Mouse (Mus musculus) stomach, embryonic 16.5 days (tissue): Measurements from ENCODE around the gene Ngfr. TPM values are rescaled to one million over a fixed set of nuclear protein-coding genes. Genes with fewer than 3 reads are reported as not detected.

ENCODE experiments used
- ATAC-seq: fragments of 200-750 bp; cut with Nextera tagmentation; 2 replicates; pipeline ENCODE4 v1.8.0; 2017; ENCODE audit warnings: moderate number of reproducible peaks, moderate TSS enrichment; ENCODE audit not compliant: insufficient read depth, low FRiP score
- H3K27ac ChIP-seq: fragments of 300-500 bp; sonication (generic); 2 replicates; pipeline ENCODE4 v1.5.1; 2014; ENCODE audit warnings: low read length
- H3K27me3 ChIP-seq: fragments of 300-500 bp; sonication (generic); 2 replicates; pipeline ENCODE4 v1.6.1; 2014; ENCODE audit warnings: low read length, control low read depth, mixed read lengths; ENCODE audit not compliant: control insufficient read depth, insufficient read depth
- H3K36me3 ChIP-seq: fragments of 300-500 bp; sonication (generic); 2 replicates; pipeline ENCODE4 v1.6.1; 2014; ENCODE audit warnings: low read length; ENCODE audit not compliant: control insufficient read depth, insufficient read depth
- H3K4me1 ChIP-seq: fragments of 300-500 bp; sonication (generic); 2 replicates; pipeline ENCODE4 v1.6.1; 2014; ENCODE audit warnings: low read length, control low read depth, mixed read lengths; ENCODE audit not compliant: control insufficient read depth, insufficient read depth
- H3K4me2 ChIP-seq: fragments of 300-500 bp; sonication (generic); 2 replicates; pipeline ENCODE4 v1.6.1; 2014; ENCODE audit warnings: low read depth, low read length, mixed read lengths
- H3K4me3 ChIP-seq: fragments of 300-500 bp; sonication (generic); replicated peaks from 2 replicates; pipeline ENCODE4 v1.5.1; 2014; ENCODE audit warnings: mild to moderate bottlenecking, low read length
- H3K9ac ChIP-seq: fragments of 300-500 bp; sonication (generic); 2 replicates; pipeline ENCODE4 v1.6.1; 2014; ENCODE audit warnings: low read length
- H3K9me3 ChIP-seq: fragments of 300-500 bp; sonication (generic); replicated peaks from 2 replicates; pipeline ENCODE4 v1.6.1; 2016; ENCODE audit warnings: low read length, control low read depth; ENCODE audit not compliant: control insufficient read depth
- WGBS: fragments of 180-500 bp; shearing (Covaris S2); extraction: QIAGEN DNeasy Blood & Tissue Kit; methylation state at CpG from one replicate; pipeline ENCODE4 v1.1.7; 2014; 5-methylcytosine and 5-hydroxymethylcytosine counted together
- polyA plus RNA-seq: library from polyadenylated mRNA; unstranded; fragments of >200 nt; fragmentation: Nextera tagmentation; extraction: Ambion mirVana; gene quantifications from 2 replicates; pipeline ENCODE4 v1.2.1, GENCODE M21; 2015

The Ngfr gene
- polyA plus RNA-seq, 1 experiment from 2014 or later, result 13.2 TPM

DNA sequence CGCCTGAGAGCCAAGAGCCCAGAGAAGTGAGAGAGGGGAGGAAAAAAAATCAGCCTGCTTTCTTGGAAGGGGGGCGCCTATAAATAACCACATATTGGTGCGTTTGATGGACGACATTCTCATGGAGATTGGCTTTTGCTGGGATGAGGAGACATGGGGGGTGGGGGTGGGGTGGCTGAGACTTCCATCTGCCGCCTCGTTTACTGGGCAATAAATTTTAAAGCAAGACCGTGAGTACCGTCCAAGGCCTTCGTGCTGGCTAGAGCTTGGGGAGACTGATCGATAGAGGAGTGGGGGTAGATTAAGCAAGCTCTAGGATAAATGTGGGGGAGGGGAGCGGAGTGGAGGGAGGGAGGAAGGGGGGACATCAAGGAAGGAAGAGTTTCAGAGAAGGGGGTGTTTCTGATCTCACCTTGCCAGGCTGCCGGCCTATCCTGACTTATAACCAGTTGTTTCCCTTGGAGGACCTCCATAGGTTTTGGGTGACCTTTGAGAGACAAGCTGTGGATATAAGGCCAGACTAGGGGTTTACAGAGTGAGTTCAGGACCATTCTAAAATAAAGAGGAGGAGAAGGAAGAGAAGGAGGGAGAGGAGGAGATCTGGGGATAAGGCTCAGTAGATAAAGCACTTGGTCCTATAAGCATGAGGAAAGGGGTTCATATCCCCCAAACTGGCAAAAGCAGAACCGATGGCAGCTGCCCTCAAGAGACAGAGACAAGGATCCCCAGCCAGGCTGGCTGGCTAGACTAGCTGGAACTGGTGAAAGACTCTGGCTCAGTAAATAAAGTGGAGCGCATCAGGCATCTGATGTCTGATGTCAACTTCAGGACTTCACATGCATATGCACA, 10.9 kb upstream of the Ngfr start:
- H3K4me1 ChIP-seq, result peaks cover 10% of the 10 kb centered on the region

DNA sequence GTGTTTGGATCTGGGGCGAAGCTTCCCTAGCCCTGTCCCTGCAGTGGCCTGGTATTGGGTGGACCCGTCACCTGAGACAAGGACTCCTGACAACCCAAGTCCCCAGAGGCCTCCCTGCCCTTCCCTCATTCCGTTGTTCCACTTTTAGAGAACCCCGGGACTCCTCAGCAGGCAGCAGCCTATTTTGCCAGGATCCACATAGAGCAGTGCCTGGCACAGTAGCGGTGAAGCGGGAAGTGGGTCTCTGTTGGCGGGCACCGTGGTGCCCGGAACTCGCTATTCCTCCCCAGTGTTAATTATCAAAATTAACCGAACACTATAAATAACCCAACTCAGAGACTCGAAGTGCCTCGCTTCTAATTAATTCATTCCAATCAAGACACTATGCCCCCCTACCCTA, 10.2 kb upstream of the Ngfr start:
- 51% methylated on average over 13 of the region's 13 CpGs for WGBS
- Histone ChIP-seq H3K36me3 (no peaks in the 10 kb centered on the region), H3K27me3 (peaks cover 10% of the 10 kb centered on the region), H3K4me3 (no peak overlapping the region), H3K27ac (no peak overlapping the region), H3K9ac (no peak overlapping the region), H3K4me1 (peaks cover 10% of the 10 kb centered on the region), H3K9me3 (no peaks in the 10 kb centered on the region), H3K4me2 (no peak overlapping the region)
- no peak for ATAC-seq

More for the DNA sequence above, 10.9 kb upstream of the Ngfr start:
- no peak overlapping the region for H3K4me3 ChIP-seq
- peaks cover 8% of the 10 kb centered on the region for H3K27me3 ChIP-seq
- no peak overlapping the region for H3K4me2 ChIP-seq
- 37% methylated on average over 14 of the region's 14 CpGs for WGBS
- H3K27ac ChIP-seq, result no peak overlapping the region
- no peak overlapping the region for H3K9ac ChIP-seq
- ATAC-seq, result no peak
- no peaks in the 10 kb centered on the region for H3K36me3 ChIP-seq
- H3K9me3 ChIP-seq, result no peaks in the 10 kb centered on the region

DNA sequence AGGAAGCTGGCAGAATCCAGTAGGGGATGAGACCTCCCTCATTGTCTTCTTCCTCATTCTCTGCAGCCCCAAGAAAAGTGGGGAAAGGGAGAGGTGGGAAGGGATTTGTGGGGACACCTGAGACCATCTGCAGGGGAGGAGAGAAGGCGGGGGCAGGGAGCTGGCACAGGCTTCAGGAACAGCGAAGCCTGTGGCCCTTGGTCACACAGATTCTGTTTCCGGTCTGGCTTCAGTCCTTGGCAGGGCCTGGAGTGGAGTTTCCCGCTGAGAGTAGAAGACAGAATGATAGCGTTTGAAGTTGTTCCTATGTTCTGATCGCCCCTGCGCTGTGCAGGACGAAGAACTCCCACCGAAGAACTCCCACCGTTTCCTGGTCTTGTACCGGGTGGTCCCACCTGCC, 9.2 kb upstream of the Ngfr start:
- ATAC-seq, result no peak

DNA sequence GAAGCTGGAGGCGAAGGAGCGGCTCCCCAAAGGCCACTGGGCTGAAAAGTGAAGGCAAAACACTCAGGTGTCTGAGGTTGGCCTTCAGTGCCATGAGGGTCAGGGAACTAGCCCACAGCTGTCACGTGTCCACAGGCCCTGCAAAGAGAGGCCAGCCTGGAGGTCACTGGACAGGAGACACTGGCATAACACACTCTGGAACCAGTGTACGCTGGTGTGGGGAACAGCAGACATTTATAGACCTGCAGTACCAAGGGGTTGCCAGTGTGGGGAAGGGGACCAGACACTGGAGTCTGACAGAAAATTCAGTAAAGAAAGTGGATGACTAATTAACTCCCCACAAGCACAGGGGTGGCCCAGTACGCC, 8.6 kb upstream of the Ngfr start:
- Histone ChIP-seq H3K27ac (no peak overlapping the region), H3K36me3 (no peaks in the 10 kb centered on the region), H3K4me3 (no peak overlapping the region), H3K4me1 (peaks cover 10% of the 10 kb centered on the region), H3K27me3 (peaks cover 13% of the 10 kb centered on the region), H3K9me3 (no peaks in the 10 kb centered on the region), H3K9ac (peak overlapping the region; percentile 20; the same call in 1 of the 2 replicates), H3K4me2 (no peak overlapping the region)
- 57% methylated on average over 5 of the region's 5 CpGs for WGBS
- no peak for ATAC-seq

More for the DNA sequence above, 9.2 kb upstream of the Ngfr start:
- Histone ChIP-seq H3K4me3 (no peak overlapping the region), H3K9me3 (no peaks in the 10 kb centered on the region), H3K36me3 (no peaks in the 10 kb centered on the region), H3K4me2 (no peak overlapping the region), H3K27me3 (peaks cover 13% of the 10 kb centered on the region), H3K4me1 (peaks cover 10% of the 10 kb centered on the region), H3K9ac (peak overlapping the region; percentile 20; the same call in 1 of the 2 replicates), H3K27ac (no peak overlapping the region)
- WGBS, result 45% methylated on average over 11 of the region's 11 CpGs

DNA sequence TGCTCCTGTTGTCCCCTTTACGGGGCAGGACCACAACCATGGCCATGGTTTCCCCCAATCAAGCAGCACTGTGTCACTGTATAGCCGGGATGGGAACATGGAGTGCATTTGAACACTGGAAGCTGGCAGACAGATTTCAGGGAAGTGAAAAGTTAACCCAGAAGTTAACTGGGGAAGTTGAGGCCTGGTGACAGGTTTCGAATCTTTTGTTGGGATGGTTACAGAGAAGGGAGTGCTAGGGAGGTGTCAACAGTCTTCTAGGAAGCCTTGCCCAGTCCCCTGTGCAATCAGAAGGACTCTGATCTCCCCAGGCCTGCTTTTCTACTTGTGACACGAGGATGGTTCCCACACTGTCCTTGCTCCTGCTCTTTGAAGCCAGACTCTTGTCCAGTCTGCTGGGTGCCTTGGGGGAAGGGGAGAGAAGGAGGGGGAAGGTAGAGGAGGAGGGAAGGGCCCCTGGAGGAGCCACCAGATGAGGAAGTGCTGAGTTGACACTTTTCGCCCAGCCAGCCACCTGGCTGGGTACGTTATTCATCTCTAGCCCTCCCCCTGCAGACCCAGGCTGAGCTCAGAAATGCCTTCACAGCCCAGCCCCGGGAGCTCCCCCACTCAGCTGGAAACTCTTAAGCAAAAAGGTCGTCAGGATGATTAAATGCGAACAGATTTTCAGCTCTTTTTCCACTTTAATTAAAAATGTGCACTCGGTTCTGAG, 8.1 kb upstream of the Ngfr start:
- H3K9ac ChIP-seq, result no peak overlapping the region
- H3K36me3 ChIP-seq, result no peaks in the 10 kb centered on the region
- H3K27me3 ChIP-seq, result peaks cover 13% of the 10 kb centered on the region
- no peak overlapping the region for H3K4me2 ChIP-seq
- H3K4me1 ChIP-seq, result peaks cover 10% of the 10 kb centered on the region
- H3K4me3 ChIP-seq, result no peak overlapping the region
- H3K27ac ChIP-seq, result no peak overlapping the region
- no peaks in the 10 kb centered on the region for H3K9me3 ChIP-seq
- no peak for ATAC-seq
- 28% methylated on average over 10 of the region's 10 CpGs for WGBS

DNA sequence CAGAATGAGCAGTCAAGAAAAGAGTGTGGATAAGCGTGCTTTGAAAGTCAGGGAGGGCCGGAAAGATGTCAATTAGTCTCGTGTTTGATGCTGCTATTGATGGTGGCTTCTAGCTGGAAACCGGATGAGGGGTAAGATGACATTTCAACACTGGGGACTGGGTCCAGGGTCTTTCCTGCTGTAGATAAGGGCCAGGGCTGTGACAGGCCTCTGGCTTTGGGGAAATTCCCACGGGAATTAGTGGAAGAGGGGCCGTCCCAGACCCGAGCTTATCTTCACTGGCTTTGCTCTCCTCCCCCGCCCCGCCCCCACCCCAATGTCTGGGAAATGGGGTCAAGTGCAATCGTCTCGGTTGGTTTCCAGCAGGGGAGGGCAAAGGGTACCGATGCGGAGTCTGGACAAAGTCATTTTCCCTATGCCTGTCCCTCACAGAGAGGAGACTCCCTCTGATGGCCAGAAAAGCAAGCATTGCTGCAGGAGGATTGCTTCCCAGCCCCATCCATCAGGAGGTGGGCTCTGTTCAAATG, 7.2 kb upstream of the Ngfr start:
- H3K36me3 ChIP-seq, result no peaks in the 10 kb centered on the region
- peaks cover 10% of the 10 kb centered on the region for H3K4me1 ChIP-seq
- 30% methylated on average over 13 of the region's 13 CpGs for WGBS

DNA sequence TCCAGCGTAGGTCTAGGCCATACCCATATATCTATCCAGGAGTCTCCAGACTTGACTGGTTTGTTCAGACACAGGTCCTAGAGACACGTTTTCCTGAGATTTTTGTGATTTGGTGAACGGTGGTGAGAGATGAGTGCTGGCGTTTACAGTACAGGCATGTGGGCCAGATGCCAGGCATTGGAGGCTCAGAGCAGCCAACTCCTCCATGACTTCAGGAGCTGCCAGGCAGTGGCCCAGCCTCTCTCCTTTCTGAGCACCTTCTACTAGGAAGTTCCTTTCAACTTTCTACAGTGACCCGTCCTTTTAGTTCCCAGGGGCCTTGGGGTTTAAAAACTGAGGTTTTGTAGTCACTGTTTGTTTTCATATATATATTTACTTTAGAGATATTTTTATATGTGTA, 6.0 kb upstream of the Ngfr start:
- WGBS, result 69% methylated on average over 5 of the region's 5 CpGs
- Histone ChIP-seq H3K4me3 (no peak overlapping the region), H3K27me3 (peaks cover 20% of the 10 kb centered on the region), H3K4me1 (peaks cover 10% of the 10 kb centered on the region), H3K27ac (no peak overlapping the region), H3K4me2 (no peak overlapping the region), H3K9ac (no peak overlapping the region), H3K36me3 (no peaks in the 10 kb centered on the region), H3K9me3 (no peaks in the 10 kb centered on the region)
- ATAC-seq, result no peak

More for the DNA sequence above, 7.2 kb upstream of the Ngfr start:
- no peaks in the 10 kb centered on the region for H3K9me3 ChIP-seq
- no peak overlapping the region for H3K27ac ChIP-seq
- H3K9ac ChIP-seq, result no peak overlapping the region
- H3K27me3 ChIP-seq, result peaks cover 14% of the 10 kb centered on the region
- H3K4me2 ChIP-seq, result no peak overlapping the region
- ATAC-seq, result no peak
- H3K4me3 ChIP-seq, result no peak overlapping the region

DNA sequence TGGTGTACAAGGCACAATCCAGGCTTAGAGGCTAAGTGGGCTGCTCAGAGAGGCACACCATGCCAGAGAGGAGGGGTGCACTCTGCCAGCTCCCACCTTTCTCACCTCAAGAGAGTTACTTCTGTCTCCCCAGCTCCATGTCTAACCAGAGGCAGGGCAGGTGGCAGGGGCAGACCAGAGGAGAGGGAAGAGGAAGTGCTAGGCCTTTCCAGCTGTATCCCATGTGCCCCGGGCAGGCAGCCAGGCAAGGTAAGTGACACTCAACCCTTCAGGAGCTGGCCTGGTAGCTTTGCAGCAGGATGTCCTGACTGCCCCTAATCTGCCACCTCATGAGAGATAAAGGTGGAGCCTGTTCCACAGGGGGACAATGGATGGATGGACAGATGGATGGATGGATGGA, 5.2 kb upstream of the Ngfr start:
- H3K27ac ChIP-seq, result no peak overlapping the region
- no peaks in the 10 kb centered on the region for H3K9me3 ChIP-seq
- H3K4me2 ChIP-seq, result no peak overlapping the region
- 74% methylated on average over 1 of the region's 1 CpGs for WGBS
- no peak for ATAC-seq
- no peaks in the 10 kb centered on the region for H3K36me3 ChIP-seq
- peaks cover 10% of the 10 kb centered on the region for H3K4me1 ChIP-seq
- no peak overlapping the region for H3K4me3 ChIP-seq
- peaks cover 20% of the 10 kb centered on the region for H3K27me3 ChIP-seq
- H3K9ac ChIP-seq, result no peak overlapping the region

DNA sequence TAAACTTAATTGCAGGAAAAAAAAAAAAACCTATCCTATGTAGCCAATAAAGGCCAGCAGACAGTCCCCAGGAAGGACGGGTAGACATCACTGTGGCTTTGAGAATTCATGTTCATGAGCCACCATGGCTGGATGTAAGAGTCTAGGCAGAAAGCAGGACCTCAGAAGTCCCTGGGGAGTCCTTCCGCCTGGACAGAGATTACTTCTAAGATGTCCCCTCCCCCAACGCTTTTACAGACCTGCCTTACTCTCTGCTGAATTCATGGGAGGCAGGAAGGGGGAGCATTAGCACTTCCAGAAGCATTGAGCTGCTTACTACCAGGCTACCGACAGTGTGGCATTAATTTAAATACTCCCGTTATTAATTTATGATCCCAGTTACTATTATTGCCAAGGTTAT, 1.7 kb upstream of the Ngfr start:
- Histone ChIP-seq H3K36me3 (no peaks in the 10 kb centered on the region), H3K9ac (no peak overlapping the region), H3K4me3 (no peak overlapping the region), H3K4me2 (no peak overlapping the region), H3K27ac (no peak overlapping the region), H3K9me3 (no peaks in the 10 kb centered on the region), H3K27me3 (peaks cover 37% of the 10 kb centered on the region), H3K4me1 (peaks cover 26% of the 10 kb centered on the region)
- ATAC-seq, result no peak
- WGBS, result 41% methylated on average over 5 of the region's 5 CpGs
